Mouse (Mus musculus) lung, adult 2 months (tissue): Measurements from ENCODE around the gene Gpx3.

Source experiments
- CTCF ChIP-seq: fragments of 200-500 bp; IDR thresholded peaks from 2 replicates; pipeline ENCODE4 v1.5.1; 2011; ENCODE audit warnings: mild to moderate bottlenecking, low read length, control low read depth; ENCODE audit not compliant: insufficient read depth
- POLR2A ChIP-seq: fragments of 200-500 bp; IDR thresholded peaks from 2 replicates; pipeline ENCODE4 v1.6.1; 2011; ENCODE audit warnings: low read depth, mild to moderate bottlenecking, control low read depth, low read length, borderline replicate concordance; ENCODE audit errors: extremely low read depth

DNA sequence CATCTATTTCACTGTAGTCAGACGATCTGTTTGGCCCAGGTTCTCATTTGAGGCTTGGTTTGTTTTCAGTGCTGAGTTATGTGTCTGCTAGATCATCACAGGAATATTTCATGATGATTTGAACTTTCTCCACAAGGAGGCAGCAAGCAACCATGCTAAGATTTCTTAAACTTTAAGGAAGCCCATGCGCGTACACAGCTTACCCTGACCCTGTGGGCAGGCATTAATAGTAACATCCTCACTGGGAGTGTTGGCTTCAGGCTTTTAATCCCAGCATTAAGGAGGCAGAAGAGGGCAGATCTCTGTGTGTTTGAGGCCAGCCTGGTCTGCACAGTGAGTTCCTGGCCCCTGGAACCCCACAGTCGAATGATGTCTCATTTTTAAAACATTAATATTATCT is 22.8 kb upstream of the Gpx3 start:
- no peak for TF ChIP-seq POLR2A
- peak; percentile 48; the same call in 1 of the 2 replicates for TF ChIP-seq CTCF
